Mouse (Mus musculus): ENCODE data around the gene Nphp1. TPM values are rescaled to one million over a fixed set of nuclear protein-coding genes. Genes with fewer than 3 reads are reported as not detected.
A peak's percentile ranks its signal among the peaks of the same experiment; 100 is the strongest.

Nphp1 gene
- polyA plus RNA-seq, 1 experiment from 2014 or later: 16.3 TPM

DNA sequence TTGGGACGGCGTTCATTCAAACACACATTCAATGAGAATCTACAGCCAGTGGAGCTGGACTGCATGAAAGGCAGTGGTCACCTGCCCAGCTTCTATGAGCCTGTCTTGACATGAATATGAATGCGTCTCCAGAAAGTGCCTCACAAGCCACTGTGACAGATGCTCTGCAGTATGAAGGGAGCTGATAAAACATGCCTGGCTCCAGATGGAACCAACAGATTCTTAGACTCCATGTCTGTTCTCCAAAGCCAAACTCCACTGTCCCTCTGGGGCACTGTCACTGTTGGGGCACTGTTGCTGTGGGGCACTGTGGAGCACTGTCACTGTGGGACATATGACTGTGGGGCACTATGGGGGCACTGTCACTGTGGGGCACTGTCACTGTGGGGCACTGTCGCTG, 34.6 kb downstream of the Nphp1 start:
- no peak overlapping the region for H3K4me2 ChIP-seq (ENCODE audit: low read depth, low read length)
- H3K27ac ChIP-seq (ENCODE audit: low read length): no peak overlapping the region
- no peaks in the 10 kb centered on the region for H3K4me1 ChIP-seq (ENCODE audit: control insufficient read depth, insufficient read depth, low read length)
- no peak overlapping the region for H3K9ac ChIP-seq (ENCODE audit: low read depth, low read length)
- no peaks in the 10 kb centered on the region for H3K9me3 ChIP-seq (ENCODE audit: control insufficient read depth, low read length)
- H3K36me3 ChIP-seq (ENCODE audit: control insufficient read depth, insufficient read depth, low read length): no peaks in the 10 kb centered on the region
- WGBS: 87% methylated on average over 4 of the region's 4 CpGs
- no peak for ATAC-seq
- H3K27me3 ChIP-seq (replicated peaks; ENCODE audit: control insufficient read depth, insufficient read depth, low read length): no peaks in the 10 kb centered on the region
- H3K4me3 ChIP-seq (ENCODE audit: low read length): no peak overlapping the region

DNA sequence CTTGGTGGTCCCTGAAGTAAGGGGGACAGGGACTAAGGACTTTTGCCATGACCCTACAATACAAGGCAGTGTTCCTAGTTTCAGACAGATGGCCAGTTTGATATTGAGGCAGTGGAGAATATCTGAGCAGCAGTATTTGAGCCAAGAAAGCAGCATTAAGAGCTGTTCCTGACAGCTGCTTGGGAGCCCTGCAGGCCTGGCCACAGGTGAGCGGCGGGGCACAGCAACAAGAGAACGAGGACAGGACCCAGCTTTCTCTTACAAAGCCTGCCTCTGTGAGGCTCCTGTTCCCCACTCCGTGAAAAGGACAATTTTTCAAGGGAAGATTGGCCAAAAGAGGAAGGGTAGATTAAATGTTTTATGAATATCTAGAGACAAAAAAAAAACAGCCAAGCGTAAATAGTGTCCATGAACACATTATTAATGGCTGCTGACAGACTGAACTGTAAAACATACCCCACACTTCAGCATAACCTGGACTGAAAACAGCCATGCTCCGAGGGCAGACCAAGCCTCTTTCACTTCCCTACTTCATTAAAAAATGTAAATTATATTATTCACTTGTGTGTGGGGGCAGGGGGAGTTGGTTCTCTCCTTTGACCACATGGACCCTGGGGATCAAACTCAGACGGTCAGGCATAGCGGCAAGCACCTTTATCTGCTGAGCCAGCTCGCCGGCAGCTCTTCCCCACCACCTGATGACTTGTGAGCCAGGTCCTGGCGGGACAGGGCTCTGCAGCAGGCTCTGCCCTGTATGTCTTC, 36.7 kb downstream of the Nphp1 start:
- H3K4me2 ChIP-seq (ENCODE audit: low read depth, low read length): no peak overlapping the region
- H3K27ac ChIP-seq (ENCODE audit: low read length): no peak overlapping the region
- no peaks in the 10 kb centered on the region for H3K36me3 ChIP-seq (ENCODE audit: control insufficient read depth, insufficient read depth, low read length)
- H3K4me3 ChIP-seq (ENCODE audit: low read length): no peak overlapping the region
- H3K27me3 ChIP-seq (replicated peaks; ENCODE audit: control insufficient read depth, insufficient read depth, low read length): no peaks in the 10 kb centered on the region
- no peaks in the 10 kb centered on the region for H3K9me3 ChIP-seq (ENCODE audit: control insufficient read depth, low read length)
- no peaks in the 10 kb centered on the region for H3K4me1 ChIP-seq (ENCODE audit: control insufficient read depth, insufficient read depth, low read length)
- ATAC-seq: no peak
- no peak overlapping the region for H3K9ac ChIP-seq (ENCODE audit: low read depth, low read length)
- 72% methylated on average over 11 of the region's 11 CpGs for WGBS

DNA sequence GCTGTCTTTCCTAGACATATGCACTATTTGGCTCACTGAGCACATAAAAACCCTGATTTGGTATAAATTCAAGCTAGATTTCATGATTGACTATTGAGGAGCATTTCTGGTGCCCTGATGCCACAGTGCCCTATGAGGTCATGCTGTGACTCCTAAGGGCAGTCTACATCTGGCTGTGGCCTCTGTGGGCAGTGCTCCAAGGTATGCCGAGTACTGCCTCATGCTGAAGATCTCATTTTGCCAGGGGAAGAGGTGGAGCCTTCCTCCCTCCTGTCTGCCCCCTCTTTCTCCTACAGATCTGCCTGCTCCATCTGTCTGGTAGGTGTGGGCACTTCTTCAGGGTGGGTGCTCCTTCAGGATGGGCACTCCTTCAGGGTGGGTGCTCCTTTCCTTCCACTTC, 39.3 kb downstream of the Nphp1 start:
- H3K4me2 ChIP-seq (ENCODE audit: low read depth, low read length): no peak overlapping the region
- no peak for ATAC-seq
- H3K9ac ChIP-seq (ENCODE audit: low read depth, low read length): no peak overlapping the region
- H3K36me3 ChIP-seq (ENCODE audit: control insufficient read depth, insufficient read depth, low read length): no peaks in the 10 kb centered on the region
- no peak overlapping the region for H3K4me3 ChIP-seq (ENCODE audit: low read length)
- H3K27me3 ChIP-seq (replicated peaks; ENCODE audit: control insufficient read depth, insufficient read depth, low read length): no peaks in the 10 kb centered on the region
- H3K9me3 ChIP-seq (ENCODE audit: control insufficient read depth, low read length): no peaks in the 10 kb centered on the region
- H3K27ac ChIP-seq (ENCODE audit: low read length): no peak overlapping the region
- H3K4me1 ChIP-seq (ENCODE audit: control insufficient read depth, insufficient read depth, low read length): no peaks in the 10 kb centered on the region
- 75% methylated on average over 1 of the region's 1 CpGs for WGBS

GRCm38 (mm10) chr2:127748316-127748715, 40.4 kb downstream of the Nphp1 start:
- H3K4me1 ChIP-seq (ENCODE audit: control insufficient read depth, insufficient read depth, low read length): no peaks in the 10 kb centered on the region
- ATAC-seq: no peak

DNA sequence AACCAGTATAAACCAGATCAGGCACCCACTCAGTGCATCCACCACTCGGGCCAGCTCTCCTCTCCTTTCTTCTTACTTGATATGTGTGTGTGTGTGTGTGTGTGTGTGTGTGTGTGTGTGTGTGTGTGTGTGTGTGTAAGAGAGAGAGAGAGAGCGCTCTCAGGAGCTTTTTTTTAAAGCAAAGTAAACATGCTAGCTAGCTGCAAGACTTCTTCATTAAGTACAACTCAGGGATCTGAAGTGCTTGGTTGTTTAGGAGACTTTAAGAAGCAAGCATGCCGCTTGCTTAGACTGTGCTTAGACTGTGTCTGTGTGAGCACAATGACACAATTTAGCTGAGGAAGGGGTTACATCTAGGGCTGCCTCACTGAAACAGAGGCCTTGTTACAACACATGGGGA, 46.1 kb downstream of the Nphp1 start:
- Histone ChIP-seq H3K27ac (ENCODE audit: low read length) (no peak overlapping the region), H3K9me3 (ENCODE audit: control insufficient read depth, low read length) (no peaks in the 10 kb centered on the region), H3K4me1 (ENCODE audit: control insufficient read depth, insufficient read depth, low read length) (peaks cover 2% of the 10 kb centered on the region; the same call in 1 of the 2 replicates), H3K9ac (ENCODE audit: low read depth, low read length) (no peak overlapping the region), H3K36me3 (ENCODE audit: control insufficient read depth, insufficient read depth, low read length) (no peaks in the 10 kb centered on the region), H3K27me3 (replicated peaks; ENCODE audit: control insufficient read depth, insufficient read depth, low read length) (no peaks in the 10 kb centered on the region), H3K4me2 (ENCODE audit: low read depth, low read length) (no peak overlapping the region), H3K4me3 (ENCODE audit: low read length) (no peak overlapping the region)
- no peak for ATAC-seq
- 75% methylated on average over 3 of the region's 3 CpGs for WGBS

More at GRCm38 (mm10) chr2:127748316-127748715, 40.4 kb downstream of the Nphp1 start:
- 71% methylated on average over 7 of the region's 7 CpGs for WGBS
- no peak overlapping the region for H3K27ac ChIP-seq (ENCODE audit: low read length)
- H3K9me3 ChIP-seq (ENCODE audit: control insufficient read depth, low read length): no peaks in the 10 kb centered on the region
- no peaks in the 10 kb centered on the region for H3K36me3 ChIP-seq (ENCODE audit: control insufficient read depth, insufficient read depth, low read length)
- H3K27me3 ChIP-seq (replicated peaks; ENCODE audit: control insufficient read depth, insufficient read depth, low read length): no peaks in the 10 kb centered on the region
- no peak overlapping the region for H3K4me3 ChIP-seq (ENCODE audit: low read length)
- H3K4me2 ChIP-seq (ENCODE audit: low read depth, low read length): no peak overlapping the region
- no peak overlapping the region for H3K9ac ChIP-seq (ENCODE audit: low read depth, low read length)

- H3K9me3 ChIP-seq (ENCODE audit: control insufficient read depth, low read length): no peaks in the 10 kb centered on the region
- H3K4me3 ChIP-seq (ENCODE audit: low read length): no peak overlapping the region
- H3K4me2 ChIP-seq (ENCODE audit: low read depth, low read length): no peak overlapping the region
- peaks cover 5% of the 10 kb centered on the region; the same call in 1 of the 2 replicates for H3K4me1 ChIP-seq (ENCODE audit: control insufficient read depth, insufficient read depth, low read length)
- H3K27me3 ChIP-seq (replicated peaks; ENCODE audit: control insufficient read depth, insufficient read depth, low read length): no peaks in the 10 kb centered on the region
- peak overlapping the region; percentile 17 for H3K27ac ChIP-seq (ENCODE audit: low read length)
- H3K9ac ChIP-seq (ENCODE audit: low read depth, low read length): no peak overlapping the region
- WGBS: 80% methylated on average over 9 of the region's 9 CpGs
- peak; percentile 80 for ATAC-seq
- H3K36me3 ChIP-seq (ENCODE audit: control insufficient read depth, insufficient read depth, low read length): no peaks in the 10 kb centered on the region
Observed at GRCm38 (mm10) chr2:127740756-127741519, 47.8 kb downstream of the Nphp1 start.

GRCm38 (mm10) chr2:127737885-127738284, 50.8 kb downstream of the Nphp1 start:
- Histone ChIP-seq H3K4me2 (ENCODE audit: low read depth, low read length) (no peak overlapping the region), H3K9me3 (ENCODE audit: control insufficient read depth, low read length) (no peaks in the 10 kb centered on the region), H3K27me3 (replicated peaks; ENCODE audit: control insufficient read depth, insufficient read depth, low read length) (no peaks in the 10 kb centered on the region; the same call in 1 of the 2 replicates), H3K4me1 (ENCODE audit: control insufficient read depth, insufficient read depth, low read length) (peaks cover 12% of the 10 kb centered on the region; the same call in 1 of the 2 replicates), H3K36me3 (ENCODE audit: control insufficient read depth, insufficient read depth, low read length) (no peaks in the 10 kb centered on the region), H3K9ac (ENCODE audit: low read depth, low read length) (no peak overlapping the region), H3K27ac (ENCODE audit: low read length) (no peak overlapping the region), H3K4me3 (ENCODE audit: low read length) (no peak overlapping the region)
- WGBS: 84% methylated on average over 3 of the region's 3 CpGs
- no peak for ATAC-seq

DNA sequence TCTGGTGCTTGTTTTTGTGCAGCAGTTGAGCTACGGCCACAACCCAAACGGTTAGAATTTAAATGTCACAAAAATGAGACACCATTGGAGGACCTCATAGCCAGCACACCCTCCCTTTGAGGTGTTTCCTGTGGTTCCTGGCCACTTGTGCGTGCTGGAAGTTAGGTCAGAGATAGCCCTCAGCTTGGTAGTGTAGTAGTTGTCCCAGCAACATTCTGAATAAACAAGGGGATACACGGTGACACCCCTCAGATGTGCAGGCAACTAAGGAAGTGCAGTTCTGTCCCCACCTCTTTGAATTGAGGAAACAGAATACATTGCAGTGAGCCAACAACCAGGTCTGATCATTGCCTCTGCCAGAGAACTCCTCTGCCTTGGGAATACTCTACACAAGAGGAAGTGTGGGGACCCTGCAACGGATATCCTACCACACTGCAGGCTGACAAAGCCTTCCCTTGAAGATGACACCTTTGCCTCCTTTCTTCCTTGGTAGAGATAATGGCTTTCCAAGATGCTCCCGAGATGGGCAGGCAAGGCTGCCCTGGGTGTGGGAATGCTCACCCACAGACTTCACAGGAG, 52.0 kb downstream of the Nphp1 start:
- H3K9ac ChIP-seq (ENCODE audit: low read depth, low read length): no peak overlapping the region
- peak overlapping the region; percentile 87 for H3K27ac ChIP-seq (ENCODE audit: low read length)
- H3K4me3 ChIP-seq (ENCODE audit: low read length): no peak overlapping the region
- ATAC-seq: no peak
- no peak overlapping the region for H3K4me2 ChIP-seq (ENCODE audit: low read depth, low read length)
- H3K27me3 ChIP-seq (replicated peaks; ENCODE audit: control insufficient read depth, insufficient read depth, low read length): no peaks in the 10 kb centered on the region; the same call in 1 of the 2 replicates
- peaks cover 11% of the 10 kb centered on the region; the same call in 1 of the 2 replicates for H3K4me1 ChIP-seq (ENCODE audit: control insufficient read depth, insufficient read depth, low read length)
- WGBS: 68% methylated on average over 6 of the region's 6 CpGs
- H3K36me3 ChIP-seq (ENCODE audit: control insufficient read depth, insufficient read depth, low read length): no peaks in the 10 kb centered on the region
- no peaks in the 10 kb centered on the region for H3K9me3 ChIP-seq (ENCODE audit: control insufficient read depth, low read length)

GRCm38 (mm10) chr2:127735512-127736145, 53.1 kb downstream of the Nphp1 start:
- no peaks in the 10 kb centered on the region for H3K36me3 ChIP-seq (ENCODE audit: control insufficient read depth, insufficient read depth, low read length)
- H3K4me3 ChIP-seq (ENCODE audit: low read length): no peak overlapping the region
- WGBS: 53% methylated on average over 9 of the region's 9 CpGs
- peaks cover 10% of the 10 kb centered on the region; the same call in 1 of the 2 replicates for H3K4me1 ChIP-seq (ENCODE audit: control insufficient read depth, insufficient read depth, low read length)
- H3K27ac ChIP-seq (ENCODE audit: low read length): peak overlapping the region; percentile 92
- no peak overlapping the region for H3K9ac ChIP-seq (ENCODE audit: low read depth, low read length)
- peak; percentile 96 for ATAC-seq
- no peaks in the 10 kb centered on the region for H3K9me3 ChIP-seq (ENCODE audit: control insufficient read depth, low read length)
- no peaks in the 10 kb centered on the region; the same call in 1 of the 2 replicates for H3K27me3 ChIP-seq (replicated peaks; ENCODE audit: control insufficient read depth, insufficient read depth, low read length)
- peak overlapping the region; percentile 34; the same call in 1 of the 2 replicates for H3K4me2 ChIP-seq (ENCODE audit: low read depth, low read length)

Measured in intestine, embryonic 16.5 days (tissue).